Mouse (Mus musculus) erythroblast, embryonic 14.5 days (primary cell): ENCODE measurements around the gene Iltifb.
"Not testable (repeated sequence)": the region's sequence is repeated elsewhere in the genome, so short reads cannot be mapped to it uniquely, and the experiment has no call there.

Source experiments
- GATA1 ChIP-seq: IDR thresholded peaks from 2 replicates; pipeline ENCODE4 v1.6.1; 2012; ENCODE audit warnings: low read length, inconsistent platforms, mixed read lengths
- TAL1 ChIP-seq: IDR thresholded peaks from 3 replicates; pipeline ENCODE4 v1.6.1; 2012; ENCODE audit warnings: low read length, inconsistent platforms, mixed read lengths

GRCm38 (mm10) chr10:118283016-118283415 is 11.8 kb downstream of the Iltifb start:
- not testable (repeated sequence) for TF ChIP-seq TAL1, GATA1
